Mouse (Mus musculus) cerebellum, adult (tissue): ENCODE results near the gene Micu1.

Experiments
- ATAC-seq: cut with Nextera tagmentation; 2 replicates; pipeline ENCODE4 v1.9.2; 2017; ENCODE audit warnings: mild to moderate bottlenecking, moderate library complexity, mixed read lengths; ENCODE audit not compliant: insufficient number of reproducible peaks, low FRiP score, low TSS enrichment

Micu1 gene

GRCm38 (mm10) chr10:59800826-59801501 is 98.7 kb downstream of the Micu1 start:
- ATAC-seq = no peak

- no peak for ATAC-seq
Observed at GRCm38 (mm10) chr10:59808677-59809076, 106.4 kb downstream of the Micu1 start.

DNA sequence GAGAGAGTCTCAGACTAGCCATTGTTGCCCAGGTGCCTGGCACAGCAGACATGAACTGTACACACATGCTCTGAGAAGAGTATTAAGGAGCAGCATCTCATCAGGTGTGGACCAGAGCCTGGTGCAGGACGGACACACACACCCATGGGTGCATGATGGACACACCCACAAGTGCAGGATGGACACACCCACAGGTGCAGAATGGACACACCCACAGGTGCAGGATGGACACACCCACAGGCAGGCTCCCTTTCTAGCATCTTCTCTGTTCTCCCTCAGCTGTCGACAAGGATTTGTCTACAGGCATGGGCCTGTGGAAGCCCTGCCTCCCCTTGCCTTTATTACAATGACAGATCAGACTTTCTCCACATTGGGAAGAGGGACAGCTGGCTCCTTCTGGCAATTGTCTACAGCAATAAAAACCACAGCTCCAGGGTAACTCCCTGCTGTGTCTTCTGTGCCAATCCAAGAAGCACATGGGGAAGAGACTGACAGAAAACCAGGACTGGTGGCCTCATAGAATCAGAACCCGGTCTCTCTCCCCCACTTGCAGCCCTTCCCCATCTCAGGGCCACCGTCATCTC is 107.8 kb downstream of the Micu1 start:
- no peak for ATAC-seq

DNA sequence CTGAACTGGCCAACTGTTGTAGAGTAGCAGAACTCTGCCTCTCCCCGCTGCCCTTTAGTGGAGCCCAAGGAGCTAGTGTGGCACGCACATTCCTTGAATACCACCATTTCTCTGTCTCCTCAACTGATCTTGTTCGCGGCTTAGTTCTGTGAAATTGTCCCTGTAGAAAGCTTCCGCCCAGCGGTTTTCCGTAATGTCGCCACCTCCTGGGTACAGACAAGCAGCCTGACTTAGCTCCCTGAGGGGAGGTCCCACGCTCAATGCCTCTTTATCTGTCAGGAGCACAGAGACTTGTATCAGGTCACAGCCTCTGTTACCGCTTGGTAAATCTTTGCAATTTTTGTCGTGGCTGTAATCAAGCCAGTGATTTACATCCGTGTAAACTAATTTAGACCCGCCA is 110.7 kb downstream of the Micu1 start:
- no peak for ATAC-seq

GRCm38 (mm10) chr10:59813759-59814158 is 111.5 kb downstream of the Micu1 start:
- ATAC-seq = no peak

DNA sequence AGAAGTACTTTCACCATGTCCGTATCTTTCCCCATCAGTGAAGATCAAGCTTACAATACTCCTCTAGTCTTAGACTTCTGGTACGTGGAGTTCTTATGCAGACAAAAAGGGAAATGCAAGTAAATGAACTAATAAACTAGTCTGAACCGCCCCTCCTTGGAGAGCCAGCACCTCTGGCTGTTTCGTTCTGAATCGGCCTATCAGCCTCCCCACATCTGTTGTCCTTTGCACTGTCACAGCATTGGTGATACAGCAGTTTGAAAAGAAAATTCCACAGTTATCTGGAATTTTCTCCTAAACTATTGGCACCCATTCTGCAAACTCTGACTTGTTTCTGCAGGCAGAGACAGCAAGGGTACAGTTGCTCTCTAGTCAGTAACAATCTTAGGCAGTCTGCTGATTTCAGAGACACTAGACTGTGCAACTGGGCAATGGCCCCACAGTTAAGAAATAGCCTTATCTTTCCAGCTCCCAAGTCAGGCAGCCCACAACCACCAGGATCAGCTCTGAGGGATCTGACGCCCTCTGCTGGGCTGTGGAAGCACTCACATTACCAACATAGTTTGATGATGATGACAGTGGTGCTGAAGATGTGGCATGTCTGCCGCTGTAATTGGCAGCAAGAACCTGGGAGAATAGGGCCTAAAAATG is 112.4 kb downstream of the Micu1 start:
- no peak for ATAC-seq

DNA sequence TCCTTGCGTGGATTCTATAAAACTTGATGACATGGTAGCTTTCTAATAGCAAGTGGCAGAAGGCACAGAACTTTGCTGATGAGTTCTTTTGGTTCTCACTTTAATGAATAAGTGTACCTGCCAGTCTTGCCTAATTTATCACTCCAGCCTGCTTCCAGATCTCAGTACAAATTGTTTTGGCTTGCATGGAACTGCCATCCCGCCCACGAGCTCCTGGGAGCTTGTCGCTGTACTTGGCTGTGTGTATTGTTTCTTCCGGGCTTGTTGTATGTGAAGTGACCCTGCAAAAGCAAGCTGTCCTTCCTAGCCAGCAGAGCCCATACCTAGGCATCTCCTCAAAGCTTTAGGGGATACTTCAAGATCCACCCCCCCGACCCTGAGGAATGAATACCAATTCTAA is 114.3 kb downstream of the Micu1 start:
- ATAC-seq = peak; percentile 82

- ATAC-seq = 0 out of 2 replicates have a peak, but pooled peaks have one; percentile 42
Observed at GRCm38 (mm10) chr10:59817528-59817927, 115.3 kb downstream of the Micu1 start.

GRCm38 (mm10) chr10:59817991-59818390 is 115.7 kb downstream of the Micu1 start:
- ATAC-seq = no peak

- ATAC-seq = no peak
Observed at GRCm38 (mm10) chr10:59819146-59819545, 116.9 kb downstream of the Micu1 start.

DNA sequence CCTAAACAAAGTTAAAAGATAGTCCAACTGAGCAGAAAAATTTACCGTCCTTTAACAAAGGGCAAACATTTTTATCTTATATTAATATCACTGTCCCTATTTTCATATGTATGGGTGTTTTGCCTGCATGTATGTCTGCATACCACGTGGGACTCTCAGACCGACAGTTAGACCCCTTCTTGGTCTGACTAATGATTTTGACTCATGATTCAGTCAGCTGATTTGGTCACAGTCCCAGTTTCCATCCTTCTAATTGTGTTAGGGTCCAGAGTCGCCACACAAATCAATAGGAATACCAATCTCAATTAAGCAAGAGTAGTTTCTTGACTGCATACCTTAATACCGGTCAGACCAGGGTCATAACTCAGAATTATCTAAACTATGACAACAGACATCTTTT is 118.6 kb downstream of the Micu1 start:
- ATAC-seq = no peak

GRCm38 (mm10) chr10:59821334-59822066 is 119.2 kb downstream of the Micu1 start:
- no peak for ATAC-seq

DNA sequence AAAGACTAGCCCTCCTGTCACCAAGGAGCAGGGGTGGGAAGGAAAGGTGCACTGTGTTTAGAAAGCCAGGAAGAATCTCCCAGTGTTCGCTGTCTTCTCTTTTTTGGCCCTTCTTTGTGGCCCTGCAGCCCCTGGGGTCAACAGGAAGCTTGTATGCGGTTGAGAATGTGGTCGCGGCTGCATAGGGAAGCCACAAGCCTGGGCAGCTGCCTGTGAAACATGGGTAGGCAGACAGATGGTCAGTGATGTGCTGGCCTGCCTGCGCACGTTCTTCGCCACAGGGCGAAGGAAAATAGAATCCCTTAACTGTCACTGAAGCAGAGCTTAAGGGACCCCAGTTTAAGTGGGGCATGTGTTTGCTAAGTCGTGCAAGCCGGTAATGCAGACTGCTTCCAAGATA is 120.6 kb downstream of the Micu1 start:
- no peak for ATAC-seq

DNA sequence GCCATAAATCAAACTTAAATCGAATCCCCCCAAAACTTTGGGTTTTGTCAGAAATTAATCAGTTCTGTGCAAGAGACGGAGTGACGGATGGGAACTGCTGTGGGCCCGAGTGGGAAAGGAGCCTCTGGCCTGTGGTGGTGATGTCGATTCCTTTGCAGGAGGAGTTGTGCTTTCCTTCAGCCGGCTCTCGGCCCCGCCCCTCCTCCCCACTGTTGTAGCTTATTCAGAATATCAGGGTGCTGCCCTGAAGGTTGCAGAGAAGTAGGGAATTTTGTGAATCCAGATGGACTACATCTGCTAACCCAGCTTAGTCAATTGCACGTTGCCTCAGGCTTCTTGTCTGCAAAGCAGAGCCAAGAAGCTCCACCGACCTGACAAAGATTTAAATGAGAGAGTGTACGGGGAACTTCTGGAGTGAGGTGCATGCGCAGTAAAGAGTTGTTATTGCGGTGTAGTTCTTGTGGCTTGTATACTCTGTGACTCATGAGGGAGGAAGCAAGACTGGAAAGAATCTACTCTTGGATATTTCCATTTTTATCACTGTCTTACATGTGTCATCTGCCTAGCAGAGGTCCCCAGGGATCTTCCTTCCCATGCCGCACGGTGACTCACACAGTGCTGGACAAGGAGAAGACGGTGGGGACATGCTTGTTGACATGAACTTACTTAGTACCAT is 123.0 kb downstream of the Micu1 start:
- ATAC-seq = no peak

GRCm38 (mm10) chr10:59829886-59830285 is 127.6 kb downstream of the Micu1 start:
- no peak for ATAC-seq

- no peak for ATAC-seq
Observed at GRCm38 (mm10) chr10:59831950-59832349, 129.7 kb downstream of the Micu1 start.

DNA sequence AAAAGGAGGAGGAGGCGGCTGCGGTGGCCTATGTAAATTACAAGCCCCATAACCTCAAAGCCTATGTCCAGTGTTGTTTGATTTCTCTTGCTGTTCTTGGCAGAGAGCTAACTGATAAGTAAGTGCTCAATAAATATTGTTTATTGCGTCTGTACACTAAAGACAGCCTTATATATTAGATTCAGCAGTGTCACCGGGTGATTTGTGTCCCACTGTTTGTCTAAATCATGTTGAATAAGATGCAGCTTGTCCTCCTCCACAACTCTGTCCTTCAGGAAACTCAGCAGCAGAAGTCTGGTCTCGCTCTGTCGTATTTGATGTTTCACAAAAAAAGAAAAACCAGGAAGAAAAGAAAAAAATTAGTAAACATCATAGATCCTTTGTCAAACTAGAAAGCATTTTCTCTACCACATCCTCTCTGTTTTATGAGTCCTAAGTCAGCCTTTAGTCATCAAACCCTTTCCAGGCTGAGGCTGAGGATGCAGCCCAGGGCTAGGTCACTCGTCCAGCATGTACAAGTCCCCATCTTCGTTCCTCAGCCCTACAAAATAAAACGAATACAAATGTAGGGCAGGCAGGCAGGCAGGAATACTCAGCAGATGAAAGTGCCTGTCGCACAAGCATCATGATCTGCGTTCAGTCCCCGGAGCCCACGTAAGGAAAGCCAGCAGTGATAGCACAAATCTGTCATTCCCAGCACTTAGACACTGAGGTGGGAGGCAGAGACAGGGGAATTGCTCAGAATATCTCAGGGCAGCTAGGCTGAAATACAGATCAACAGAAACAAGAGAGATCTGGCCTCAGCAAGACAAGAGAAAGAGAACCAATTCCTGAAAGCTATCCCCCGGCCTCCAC is 133.3 kb downstream of the Micu1 start:
- ATAC-seq = no peak

DNA sequence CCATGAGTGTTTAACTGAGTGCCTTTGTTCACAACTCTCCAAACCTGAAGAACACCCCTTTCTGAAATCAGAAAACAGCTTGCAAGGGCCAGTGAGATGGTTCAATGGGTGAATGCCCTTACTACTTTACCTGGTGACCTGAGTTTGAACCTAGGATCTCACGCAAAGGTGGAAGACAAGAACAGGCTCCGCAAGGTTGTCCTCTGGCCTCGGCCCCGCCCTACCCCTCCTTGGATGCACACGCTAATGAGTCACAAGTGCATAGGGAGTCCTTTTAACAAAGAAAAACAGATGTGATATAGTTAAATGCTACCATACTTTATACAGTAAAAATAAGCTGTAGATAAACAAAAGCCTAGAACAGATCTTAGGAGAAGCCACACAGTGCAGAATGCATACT is 135.2 kb downstream of the Micu1 start:
- no peak for ATAC-seq

- ATAC-seq = no peak
Observed at GRCm38 (mm10) chr10:59841434-59841833, 139.2 kb downstream of the Micu1 start.

- no peak for ATAC-seq
Observed at GRCm38 (mm10) chr10:59843125-59843524, 140.8 kb downstream of the Micu1 start.
